Mouse (Mus musculus) intestine, embryonic 14.5 days (tissue): Measurements from ENCODE around the gene Sdk2. TPM values are rescaled to one million over a fixed set of nuclear protein-coding genes. Genes with fewer than 3 reads are reported as not detected.

Experiments
- ATAC-seq: fragments of 200-750 bp; cut with Nextera tagmentation; replicated peaks from 2 replicates; pipeline ENCODE4 v1.8.0; 2017; ENCODE audit warnings: low read depth, moderate number of reproducible peaks, moderate TSS enrichment, moderate library complexity; ENCODE audit not compliant: low FRiP score, low TSS enrichment
- DNase-seq: peaks from one replicate; pipeline ENCODE4 v3.0.0-alpha.2; 2018; ENCODE audit warnings: low spot score
- H3K27ac ChIP-seq: fragments of 300-500 bp; sonication (generic); 2 replicates; pipeline ENCODE4 v1.5.1; 2014; ENCODE audit warnings: low read depth, mild to moderate bottlenecking, control low read depth
- H3K27me3 ChIP-seq: fragments of 300-500 bp; sonication (generic); replicated peaks from 2 replicates; pipeline ENCODE4 v1.6.1; 2014; ENCODE audit warnings: low read length, control low read depth; ENCODE audit not compliant: control insufficient read depth, insufficient read depth
- H3K36me3 ChIP-seq: fragments of 300-500 bp; sonication (generic); 2 replicates; pipeline ENCODE4 v1.6.1; 2014; ENCODE audit warnings: low read length, control low read depth; ENCODE audit not compliant: control insufficient read depth, insufficient read depth
- H3K4me1 ChIP-seq: fragments of 300-500 bp; sonication (generic); replicated peaks from 2 replicates; pipeline ENCODE4 v1.6.1; 2014; ENCODE audit warnings: low read length, control low read depth, mixed read lengths; ENCODE audit not compliant: control insufficient read depth, insufficient read depth
- H3K4me2 ChIP-seq: fragments of 300-500 bp; sonication (generic); 2 replicates; pipeline ENCODE4 v1.6.1; 2014; ENCODE audit warnings: low read length
- H3K4me3 ChIP-seq: fragments of 300-500 bp; sonication (generic); 2 replicates; pipeline ENCODE4 v1.5.1; 2014; ENCODE audit warnings: low read depth, low read length, control low read depth, mixed read lengths
- H3K9ac ChIP-seq: fragments of 300-500 bp; sonication (generic); 2 replicates; pipeline ENCODE4 v1.6.1; 2014; ENCODE audit warnings: mild to moderate bottlenecking, low read length
- H3K9me3 ChIP-seq: fragments of 300-500 bp; sonication (generic); 2 replicates; pipeline ENCODE4 v1.6.1; 2016; ENCODE audit warnings: low read length, control low read depth; ENCODE audit not compliant: control insufficient read depth
- WGBS: fragments of 180-500 bp; shearing (Covaris S2); extraction: QIAGEN DNeasy Blood & Tissue Kit; methylation state at CpG from one replicate; pipeline ENCODE4 v1.1.7; 2014; 5-methylcytosine and 5-hydroxymethylcytosine counted together
- polyA plus RNA-seq: library from polyadenylated mRNA; unstranded; fragments of >200 nt; fragmentation: Nextera tagmentation; extraction: Ambion mirVana; gene quantifications from 2 replicates; pipeline ENCODE4 v1.2.1, GENCODE M21; 2014

Sdk2 gene
- polyA plus RNA-seq, 1 experiment from 2014 or later: 3.1 TPM

DNA sequence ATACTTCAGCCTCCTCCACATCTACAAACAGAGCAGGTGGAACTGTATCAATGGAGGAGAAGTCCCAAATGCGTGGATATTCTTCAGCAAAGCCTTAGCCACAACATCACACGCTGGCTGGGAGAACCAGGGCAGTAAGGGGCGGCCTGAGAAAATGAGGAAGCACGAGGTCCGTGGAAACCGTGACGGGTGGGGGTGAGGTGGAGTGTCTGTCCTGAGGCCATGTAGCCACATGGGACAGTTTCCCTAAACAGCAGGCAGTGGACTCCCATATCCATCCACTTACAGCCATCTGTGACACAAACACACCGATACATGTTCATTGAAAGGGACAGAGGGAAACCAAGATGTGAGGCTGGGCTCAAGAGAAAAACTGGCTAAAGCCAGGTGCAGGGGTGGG, 328.9 kb downstream of the Sdk2 start:
- Histone ChIP-seq H3K4me3 (no peak overlapping the region), H3K4me1 (peaks cover 60% of the 10 kb centered on the region), H3K36me3 (peaks cover 4% of the 10 kb centered on the region), H3K27ac (no peak overlapping the region), H3K4me2 (no peak overlapping the region), H3K27me3 (no peaks in the 10 kb centered on the region), H3K9ac (no peak overlapping the region), H3K9me3 (no peaks in the 10 kb centered on the region)
- ATAC-seq: no peak
- DNase-seq: no peak
- 82% methylated on average over 8 of the region's 8 CpGs for WGBS

DNA sequence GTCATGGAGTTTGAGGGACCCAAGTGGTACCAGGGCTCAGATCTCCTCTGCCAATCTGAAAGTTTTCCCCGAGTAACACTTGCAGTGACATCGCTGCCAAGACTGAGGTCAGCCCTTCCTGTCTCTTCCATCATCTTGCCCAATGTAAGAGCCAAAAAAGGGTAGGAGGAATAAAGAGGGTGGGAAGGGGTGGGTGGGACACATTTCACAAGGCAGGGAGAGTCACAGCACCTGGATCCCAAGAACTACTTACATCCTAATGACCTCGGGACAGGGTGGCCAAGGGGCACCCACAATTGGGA, 329.3 kb downstream of the Sdk2 start:
- DNase-seq (no peak), ATAC-seq (no peak)

DNA sequence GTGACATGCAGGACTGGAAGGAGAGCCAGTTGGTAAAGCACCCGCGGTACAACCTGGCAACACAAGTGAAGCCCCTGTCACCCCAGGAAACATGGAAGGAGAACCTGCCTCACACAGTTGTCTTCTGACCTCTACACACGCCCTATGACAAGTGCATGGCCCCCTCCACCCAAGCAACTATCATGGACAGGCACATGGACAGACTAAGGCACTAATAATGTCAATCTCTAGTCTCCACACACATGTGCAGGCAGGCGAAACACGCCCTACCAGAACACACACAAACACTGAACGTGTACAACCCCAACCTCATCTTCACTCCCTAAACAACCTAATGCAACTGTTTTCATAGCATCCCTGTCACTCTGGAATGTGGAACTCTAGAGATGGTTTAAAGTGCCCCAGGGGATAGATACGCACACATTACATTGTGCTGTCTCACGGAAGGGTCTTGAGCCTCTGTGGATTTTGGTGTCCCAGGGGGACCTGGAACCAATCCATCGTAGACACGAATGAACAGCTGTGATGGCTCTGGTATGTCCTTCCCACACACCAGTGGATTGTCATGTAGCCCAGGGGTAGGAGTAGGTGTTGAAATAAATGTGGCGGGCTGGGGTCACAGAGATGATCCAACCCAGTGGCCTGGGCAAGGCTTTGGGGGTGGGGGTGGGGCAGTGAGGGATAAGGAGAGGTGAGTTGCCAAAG, 329.8 kb downstream of the Sdk2 start:
- no peaks in the 10 kb centered on the region for H3K9me3 ChIP-seq
- no peaks in the 10 kb centered on the region for H3K27me3 ChIP-seq
- no peaks in the 10 kb centered on the region; the same call in 1 of the 2 replicates for H3K36me3 ChIP-seq
- H3K4me2 ChIP-seq: no peak overlapping the region
- no peak overlapping the region for H3K27ac ChIP-seq
- H3K4me3 ChIP-seq: no peak overlapping the region
- ATAC-seq: no peak
- H3K4me1 ChIP-seq: peaks cover 64% of the 10 kb centered on the region
- H3K9ac ChIP-seq: no peak overlapping the region
- WGBS: 63% methylated on average over 11 of the region's 11 CpGs
- no peak for DNase-seq

More for the DNA sequence above, 329.3 kb downstream of the Sdk2 start:
- Histone ChIP-seq H3K27ac (no peak overlapping the region), H3K36me3 (no peaks in the 10 kb centered on the region; the same call in 1 of the 2 replicates), H3K9me3 (no peaks in the 10 kb centered on the region), H3K27me3 (no peaks in the 10 kb centered on the region), H3K9ac (no peak overlapping the region), H3K4me1 (peaks cover 64% of the 10 kb centered on the region), H3K4me3 (no peak overlapping the region), H3K4me2 (no peak overlapping the region)
- 75% methylated on average over 3 of the region's 3 CpGs for WGBS

DNA sequence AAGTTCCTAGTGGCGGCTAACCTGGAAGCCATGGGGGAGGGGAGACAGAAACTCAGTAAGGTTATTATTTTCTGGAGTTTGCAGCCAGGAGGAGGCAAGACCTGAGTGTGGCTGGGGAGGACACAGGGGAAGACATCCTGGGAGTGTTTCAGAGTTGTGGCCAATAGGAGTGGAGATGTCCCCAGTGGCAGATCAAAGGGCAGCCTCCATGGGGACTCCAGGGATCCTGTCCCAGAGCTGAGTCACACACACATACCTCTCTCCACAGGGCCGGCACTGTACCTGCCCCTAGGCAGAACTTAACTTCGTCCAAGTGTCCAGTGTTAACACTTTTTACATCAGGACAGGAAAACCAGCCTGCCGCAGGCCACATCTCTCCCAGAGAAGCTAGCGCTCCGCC, 331.7 kb downstream of the Sdk2 start:
- WGBS: 48% methylated on average over 6 of the region's 6 CpGs
- no peaks in the 10 kb centered on the region for H3K9me3 ChIP-seq
- H3K4me1 ChIP-seq: peaks cover 60% of the 10 kb centered on the region
- H3K9ac ChIP-seq: 0 out of 2 replicates have a peak overlapping the region, but pooled peaks have one; percentile 17
- no peak overlapping the region for H3K4me2 ChIP-seq
- ATAC-seq (no peak), DNase-seq (no peak)
- H3K4me3 ChIP-seq: no peak overlapping the region
- no peaks in the 10 kb centered on the region for H3K27me3 ChIP-seq
- H3K27ac ChIP-seq: peak overlapping the region; percentile 23
- H3K36me3 ChIP-seq: no peaks in the 10 kb centered on the region; the same call in 1 of the 2 replicates

GRCm38 (mm10) chr11:113733631-113734364, 333.0 kb downstream of the Sdk2 start:
- H3K4me1 ChIP-seq: peaks cover 48% of the 10 kb centered on the region
- no peak overlapping the region for H3K9ac ChIP-seq
- DNase-seq (peak; percentile 62), ATAC-seq (peak; percentile 57)
- H3K27me3 ChIP-seq: no peaks in the 10 kb centered on the region
- peak overlapping the region; percentile 73 for H3K27ac ChIP-seq
- H3K4me2 ChIP-seq: 0 out of 2 replicates have a peak overlapping the region, but pooled peaks have one; percentile 18
- 51% methylated on average over 6 of the region's 6 CpGs for WGBS
- peaks cover 10% of the 10 kb centered on the region for H3K36me3 ChIP-seq
- no peak overlapping the region for H3K4me3 ChIP-seq
- H3K9me3 ChIP-seq: no peaks in the 10 kb centered on the region

DNA sequence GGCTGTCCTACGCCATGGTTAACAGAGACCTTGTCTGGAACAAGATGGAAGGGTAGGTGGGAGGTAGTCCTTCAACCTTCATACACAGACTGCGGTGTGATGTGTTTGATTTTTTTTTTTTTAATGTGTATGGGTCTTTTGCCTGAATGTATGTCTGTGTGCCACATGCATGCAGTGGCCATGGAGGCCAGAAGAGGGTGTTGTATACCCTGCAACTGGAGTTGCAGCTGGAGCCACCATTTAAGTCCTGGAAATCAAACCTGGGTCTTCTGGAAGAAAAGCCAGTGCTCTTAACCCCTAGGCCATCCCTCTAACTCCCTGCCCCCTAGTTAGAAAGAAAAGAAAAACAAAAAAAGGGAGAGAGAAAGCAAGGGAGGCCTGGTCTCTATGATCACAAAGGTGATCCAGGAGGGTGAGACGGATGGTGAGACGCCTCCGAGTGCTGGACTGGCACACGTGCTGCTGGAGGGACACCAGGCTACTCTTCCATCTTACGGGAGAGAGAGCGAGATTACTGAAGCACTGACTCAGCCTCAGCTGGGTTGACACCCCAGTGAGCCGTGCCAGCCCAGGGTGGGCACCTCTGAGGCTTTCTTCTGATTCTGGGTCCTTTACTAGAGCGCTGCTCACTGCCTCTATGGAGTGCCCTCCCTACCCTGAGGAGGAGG, 334.8 kb downstream of the Sdk2 start:
- DNase-seq: no peak
- Histone ChIP-seq H3K36me3 (peaks cover 28% of the 10 kb centered on the region), H3K27ac (no peak overlapping the region), H3K4me3 (no peak overlapping the region), H3K9ac (no peak overlapping the region), H3K27me3 (no peaks in the 10 kb centered on the region), H3K4me1 (peaks cover 39% of the 10 kb centered on the region), H3K4me2 (no peak overlapping the region), H3K9me3 (no peaks in the 10 kb centered on the region)
- 92% methylated on average over 10 of the region's 10 CpGs for WGBS
- ATAC-seq: no peak

GRCm38 (mm10) chr11:113730879-113731278, 336.0 kb downstream of the Sdk2 start:
- no peak overlapping the region for H3K4me2 ChIP-seq
- ATAC-seq (no peak), DNase-seq (no peak)
- H3K27ac ChIP-seq: no peak overlapping the region
- H3K9me3 ChIP-seq: no peaks in the 10 kb centered on the region
- H3K27me3 ChIP-seq: no peaks in the 10 kb centered on the region
- peaks cover 40% of the 10 kb centered on the region for H3K36me3 ChIP-seq
- no peak overlapping the region for H3K4me3 ChIP-seq
- 66% methylated on average over 3 of the region's 3 CpGs for WGBS
- no peak overlapping the region for H3K9ac ChIP-seq
- H3K4me1 ChIP-seq: peaks cover 32% of the 10 kb centered on the region

- H3K9me3 ChIP-seq: no peaks in the 10 kb centered on the region
- H3K36me3 ChIP-seq: peaks cover 47% of the 10 kb centered on the region
- no peak for DNase-seq
- ATAC-seq: no peak
- H3K9ac ChIP-seq: no peak overlapping the region
- no peaks in the 10 kb centered on the region for H3K27me3 ChIP-seq
- peaks cover 24% of the 10 kb centered on the region for H3K4me1 ChIP-seq
- 51% methylated on average over 8 of the region's 8 CpGs for WGBS
- no peak overlapping the region for H3K4me3 ChIP-seq
- no peak overlapping the region for H3K4me2 ChIP-seq
- H3K27ac ChIP-seq: no peak overlapping the region
These were observed 336.9 kb downstream of the Sdk2 start for GRCm38 (mm10) chr11:113729917-113730316.
